Mouse (Mus musculus): ENCODE data around the gene Vps37c.

Gene Vps37c

GRCm38 (mm10) chr19:10714168-10714567 lies 25.6 kb downstream of the Vps37c start:
- Histone ChIP-seq H3K36me3 (ENCODE audit: control insufficient read depth, insufficient read depth, low read length, poor library complexity, severe bottlenecking) (no peaks in the 10 kb centered on the region; the same call in 1 of the 2 replicates), H3K27me3 (ENCODE audit: control insufficient read depth, insufficient read depth, low read length, poor library complexity, severe bottlenecking) (no peaks in the 10 kb centered on the region)

GRCm38 (mm10) chr19:10714682-10715475 lies 26.3 kb downstream of the Vps37c start:
- H3K36me3 ChIP-seq (ENCODE audit: control insufficient read depth, insufficient read depth, low read length, poor library complexity, severe bottlenecking), result no peaks in the 10 kb centered on the region; the same call in 1 of the 2 replicates
- peak; percentile 84 for DNase-seq (ENCODE audit: low read depth, low spot score)

More at GRCm38 (mm10) chr19:10714168-10714567, 25.6 kb downstream of the Vps37c start:
- DNase-seq (ENCODE audit: low read depth, low spot score), result no peak

DNA sequence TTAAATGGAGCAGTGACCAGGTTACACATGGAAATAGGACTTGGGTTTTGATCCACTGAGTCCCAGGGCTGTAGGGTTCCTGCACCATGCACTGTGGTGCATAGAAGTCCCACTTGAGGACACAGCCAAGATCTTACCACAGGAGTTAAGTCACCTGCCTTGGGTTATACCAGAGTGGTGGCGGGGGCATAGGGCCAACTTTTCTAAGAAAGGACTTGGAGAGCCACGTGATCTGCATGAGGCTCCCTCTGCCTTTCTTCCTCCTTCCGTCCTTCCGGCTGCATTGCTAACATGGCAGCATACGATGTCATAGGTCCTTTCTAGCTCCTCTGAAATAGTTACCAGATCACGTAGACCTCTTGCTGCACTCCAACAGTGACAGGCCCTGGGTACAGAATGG lies 26.9 kb downstream of the Vps37c start:
- Histone ChIP-seq H3K36me3 (ENCODE audit: control insufficient read depth, insufficient read depth, low read length, poor library complexity, severe bottlenecking) (no peaks in the 10 kb centered on the region; the same call in 1 of the 2 replicates), H3K27me3 (ENCODE audit: control insufficient read depth, insufficient read depth, low read length, poor library complexity, severe bottlenecking) (no peaks in the 10 kb centered on the region)
- no peak for DNase-seq (ENCODE audit: low read depth, low spot score)

More at GRCm38 (mm10) chr19:10714682-10715475, 26.3 kb downstream of the Vps37c start:
- no peaks in the 10 kb centered on the region for H3K27me3 ChIP-seq (ENCODE audit: control insufficient read depth, insufficient read depth, low read length, poor library complexity, severe bottlenecking)

GRCm38 (mm10) chr19:10718251-10718775 lies 29.8 kb downstream of the Vps37c start:
- no peaks in the 10 kb centered on the region for H3K36me3 ChIP-seq (ENCODE audit: control insufficient read depth, insufficient read depth, low read length, poor library complexity, severe bottlenecking)
- no peaks in the 10 kb centered on the region for H3K27me3 ChIP-seq (ENCODE audit: control insufficient read depth, insufficient read depth, low read length, poor library complexity, severe bottlenecking)
- no peak for DNase-seq (ENCODE audit: low read depth, low spot score)

DNA sequence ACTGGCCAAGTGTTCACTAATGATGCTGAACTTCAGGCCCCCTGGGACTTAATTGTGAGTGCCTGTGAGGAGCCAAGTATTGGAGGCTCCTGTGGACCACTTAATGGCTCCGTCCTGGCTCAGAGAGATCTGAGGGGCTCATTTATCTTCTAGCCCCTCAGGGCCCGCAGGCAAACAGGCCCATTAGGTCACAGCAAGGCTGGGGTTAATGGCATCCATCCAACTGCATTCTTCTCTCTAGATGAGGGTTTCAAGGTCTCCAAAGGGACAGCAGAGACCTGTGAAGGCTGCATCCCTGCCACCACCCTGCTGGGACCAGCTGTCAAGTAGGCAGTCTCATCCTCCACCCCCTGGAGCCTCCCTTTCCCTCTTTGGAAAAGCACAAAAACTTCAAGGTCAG lies 31.2 kb downstream of the Vps37c start:
- DNase-seq (ENCODE audit: low read depth, low spot score), result no peak
- Histone ChIP-seq H3K36me3 (ENCODE audit: control insufficient read depth, insufficient read depth, low read length, poor library complexity, severe bottlenecking) (no peaks in the 10 kb centered on the region), H3K27me3 (ENCODE audit: control insufficient read depth, insufficient read depth, low read length, poor library complexity, severe bottlenecking) (no peaks in the 10 kb centered on the region)

DNA sequence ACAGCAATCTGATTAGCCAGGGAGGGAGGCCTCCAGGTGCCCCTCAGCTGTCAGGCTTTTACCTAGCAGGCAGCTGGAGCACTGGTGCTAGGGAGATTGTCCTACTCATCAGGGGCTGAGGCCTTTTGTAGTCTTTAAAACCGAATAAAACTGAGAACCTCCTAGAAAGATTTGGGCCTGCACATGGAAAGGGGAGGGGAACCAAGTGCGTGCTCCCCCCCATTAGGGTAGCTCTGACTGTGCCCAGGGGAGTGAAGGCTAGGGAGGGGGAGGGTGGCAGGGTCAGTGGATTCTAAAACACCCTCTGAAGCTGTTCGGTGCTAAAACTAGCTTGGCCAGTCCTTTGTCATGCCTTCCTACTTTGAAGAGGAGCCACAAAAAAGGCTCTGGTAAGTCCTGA lies 32.0 kb downstream of the Vps37c start:
- no peak for DNase-seq (ENCODE audit: low read depth, low spot score)
- Histone ChIP-seq H3K36me3 (ENCODE audit: control insufficient read depth, insufficient read depth, low read length, poor library complexity, severe bottlenecking) (no peaks in the 10 kb centered on the region), H3K27me3 (ENCODE audit: control insufficient read depth, insufficient read depth, low read length, poor library complexity, severe bottlenecking) (no peaks in the 10 kb centered on the region)

GRCm38 (mm10) chr19:10721064-10721463 lies 32.5 kb downstream of the Vps37c start:
- Histone ChIP-seq H3K27me3 (ENCODE audit: control insufficient read depth, insufficient read depth, low read length, poor library complexity, severe bottlenecking) (no peaks in the 10 kb centered on the region), H3K36me3 (ENCODE audit: control insufficient read depth, insufficient read depth, low read length, poor library complexity, severe bottlenecking) (no peaks in the 10 kb centered on the region)
- no peak for DNase-seq (ENCODE audit: low read depth, low spot score)

DNA sequence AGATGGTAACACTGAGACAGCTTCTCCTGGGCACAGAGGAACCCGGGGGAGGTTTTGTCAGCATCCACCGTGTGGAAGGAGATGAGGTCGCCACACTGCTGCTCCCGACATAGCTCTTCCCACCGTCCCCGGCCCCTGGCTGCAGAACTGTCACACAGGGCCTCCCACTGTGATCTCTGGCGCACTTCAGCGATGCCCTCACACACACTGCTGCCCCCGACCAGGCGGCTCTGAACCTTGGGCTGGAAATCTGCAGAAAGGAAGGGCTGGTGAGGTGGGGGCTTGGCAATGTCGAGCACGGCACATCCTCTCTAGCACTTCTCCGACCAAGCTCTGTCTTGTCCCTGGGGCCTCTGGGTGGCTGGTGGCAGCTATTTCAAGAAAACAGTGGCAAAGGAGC lies 34.5 kb downstream of the Vps37c start:
- Histone ChIP-seq H3K36me3 (ENCODE audit: control insufficient read depth, insufficient read depth, low read length, poor library complexity, severe bottlenecking) (no peaks in the 10 kb centered on the region), H3K27me3 (ENCODE audit: control insufficient read depth, insufficient read depth, low read length, poor library complexity, severe bottlenecking) (no peaks in the 10 kb centered on the region)
- no peak for DNase-seq (ENCODE audit: low read depth, low spot score)

DNA sequence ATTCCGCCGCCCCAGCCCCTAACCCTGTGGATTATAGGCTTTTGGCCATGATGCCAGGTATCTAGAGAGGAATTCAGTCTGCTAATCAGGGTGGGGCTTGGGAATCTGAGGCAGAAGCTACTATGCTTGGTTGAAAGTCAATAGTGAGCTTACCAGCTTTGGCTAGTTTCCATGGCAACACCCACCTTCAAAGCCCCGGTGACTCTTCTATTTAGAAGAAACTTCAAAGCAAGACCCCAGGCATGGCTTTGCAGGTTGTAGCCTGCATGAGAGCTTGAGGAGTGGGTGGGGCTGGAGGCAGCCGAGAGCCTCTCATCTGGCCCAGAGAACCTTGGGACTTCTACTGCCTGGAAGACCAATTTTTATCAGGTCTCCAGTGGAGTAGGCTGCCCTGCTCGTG lies 35.1 kb downstream of the Vps37c start:
- Histone ChIP-seq H3K27me3 (ENCODE audit: control insufficient read depth, insufficient read depth, low read length, poor library complexity, severe bottlenecking) (no peaks in the 10 kb centered on the region), H3K36me3 (ENCODE audit: control insufficient read depth, insufficient read depth, low read length, poor library complexity, severe bottlenecking) (no peaks in the 10 kb centered on the region)
- DNase-seq (ENCODE audit: low read depth, low spot score), result no peak

GRCm38 (mm10) chr19:10724629-10725363 lies 36.3 kb downstream of the Vps37c start:
- no peak for DNase-seq (ENCODE audit: low read depth, low spot score)
- no peaks in the 10 kb centered on the region for H3K36me3 ChIP-seq (ENCODE audit: control insufficient read depth, insufficient read depth, low read length, poor library complexity, severe bottlenecking)
- H3K27me3 ChIP-seq (ENCODE audit: control insufficient read depth, insufficient read depth, low read length, poor library complexity, severe bottlenecking), result no peaks in the 10 kb centered on the region

- Histone ChIP-seq H3K27me3 (ENCODE audit: control insufficient read depth, insufficient read depth, low read length, poor library complexity, severe bottlenecking) (no peaks in the 10 kb centered on the region), H3K36me3 (ENCODE audit: control insufficient read depth, insufficient read depth, low read length, poor library complexity, severe bottlenecking) (no peaks in the 10 kb centered on the region)
- no peak for DNase-seq (ENCODE audit: low read depth, low spot score)
These were observed 41.4 kb downstream of the Vps37c start for GRCm38 (mm10) chr19:10729889-10730288.

DNA sequence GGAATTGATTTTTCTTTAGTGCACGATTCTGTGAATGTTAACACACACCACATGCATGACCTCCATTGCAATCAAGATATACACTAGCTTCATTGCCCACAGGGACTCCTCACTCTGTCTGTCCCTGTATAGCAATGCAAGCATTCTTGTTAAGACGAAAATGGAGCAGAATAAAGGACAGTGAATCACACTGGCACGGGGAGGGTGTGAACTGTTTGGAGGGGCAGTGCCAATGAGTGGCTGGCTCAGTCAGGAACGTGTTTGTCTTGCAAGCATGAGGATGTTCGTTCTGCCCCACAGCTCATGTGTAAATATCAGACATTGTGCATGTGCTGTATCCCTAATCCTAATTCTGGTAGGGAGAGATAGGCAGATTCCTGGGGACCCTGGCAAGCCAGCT lies 41.9 kb downstream of the Vps37c start:
- DNase-seq (ENCODE audit: low read depth, low spot score), result no peak
- H3K27me3 ChIP-seq (ENCODE audit: control insufficient read depth, insufficient read depth, low read length, poor library complexity, severe bottlenecking), result no peaks in the 10 kb centered on the region
- H3K36me3 ChIP-seq (ENCODE audit: control insufficient read depth, insufficient read depth, low read length, poor library complexity, severe bottlenecking), result no peaks in the 10 kb centered on the region

DNA sequence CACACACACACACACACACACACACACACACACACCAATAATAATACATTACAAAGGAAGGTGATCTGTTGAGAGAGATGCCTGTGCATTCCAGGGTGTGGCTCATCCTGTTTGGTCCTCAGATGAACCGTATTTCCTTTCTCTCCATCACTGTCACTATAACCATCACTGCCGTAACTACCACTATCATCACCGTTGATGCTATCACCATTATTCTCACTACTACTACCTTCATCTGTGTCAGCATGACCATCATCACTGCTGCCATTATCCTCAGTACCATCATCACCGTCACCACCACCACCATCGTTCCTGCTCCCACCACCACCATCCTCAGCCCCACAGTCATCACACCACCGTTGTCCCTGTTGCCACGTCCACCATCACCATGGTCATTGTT lies 43.4 kb downstream of the Vps37c start:
- Histone ChIP-seq H3K36me3 (ENCODE audit: control insufficient read depth, insufficient read depth, low read length, poor library complexity, severe bottlenecking) (no peaks in the 10 kb centered on the region), H3K27me3 (ENCODE audit: control insufficient read depth, insufficient read depth, low read length, poor library complexity, severe bottlenecking) (no peaks in the 10 kb centered on the region)
- DNase-seq (ENCODE audit: low read depth, low spot score), result no peak

GRCm38 (mm10) chr19:10732741-10733140 lies 44.2 kb downstream of the Vps37c start:
- Histone ChIP-seq H3K27me3 (ENCODE audit: control insufficient read depth, insufficient read depth, low read length, poor library complexity, severe bottlenecking) (no peaks in the 10 kb centered on the region), H3K36me3 (ENCODE audit: control insufficient read depth, insufficient read depth, low read length, poor library complexity, severe bottlenecking) (no peaks in the 10 kb centered on the region)
- DNase-seq (ENCODE audit: low read depth, low spot score), result no peak

DNA sequence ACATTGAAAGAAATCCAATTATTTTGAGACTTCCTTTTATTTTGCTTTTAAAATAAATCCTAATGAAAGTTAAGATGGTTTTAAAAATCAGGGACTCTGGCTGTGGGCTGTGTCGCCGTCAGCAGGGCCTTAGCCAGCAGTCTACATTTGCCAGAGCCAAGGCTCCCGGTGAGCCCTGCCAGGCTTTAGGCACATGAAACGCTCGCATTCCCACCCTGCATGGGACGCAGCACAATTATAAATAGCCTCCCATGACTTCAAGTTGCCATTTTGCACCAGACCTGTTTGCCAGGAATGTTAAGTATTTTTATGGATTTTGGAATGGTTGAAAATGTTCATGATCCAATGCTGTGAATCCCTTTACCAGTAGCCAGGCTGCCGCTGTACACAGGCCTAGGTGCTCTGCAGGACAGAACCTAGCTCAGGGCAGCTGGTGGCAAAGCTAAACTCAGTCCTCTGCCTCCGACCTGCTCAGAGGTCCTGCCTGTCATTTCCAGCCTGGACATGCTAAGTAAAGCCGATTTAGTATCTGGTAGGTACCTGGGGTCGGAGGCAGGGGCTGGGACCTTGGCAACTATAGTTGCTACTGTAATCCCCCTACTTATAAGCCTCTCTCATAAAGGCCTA lies 45.1 kb downstream of the Vps37c start:
- no peak for DNase-seq (ENCODE audit: low read depth, low spot score)
- Histone ChIP-seq H3K36me3 (ENCODE audit: control insufficient read depth, insufficient read depth, low read length, poor library complexity, severe bottlenecking) (no peaks in the 10 kb centered on the region), H3K27me3 (ENCODE audit: control insufficient read depth, insufficient read depth, low read length, poor library complexity, severe bottlenecking) (no peaks in the 10 kb centered on the region)

Measured in splenic B cell, adult 2 months (primary cell).